Mouse (Mus musculus) cerebellum, adult 11 months (tissue): ENCODE results near the gene Lrrc4.

Experiments used
- DNase-seq: peaks from one replicate; pipeline ENCODE4 v3.0.0; 2022

Lrrc4 gene

DNA sequence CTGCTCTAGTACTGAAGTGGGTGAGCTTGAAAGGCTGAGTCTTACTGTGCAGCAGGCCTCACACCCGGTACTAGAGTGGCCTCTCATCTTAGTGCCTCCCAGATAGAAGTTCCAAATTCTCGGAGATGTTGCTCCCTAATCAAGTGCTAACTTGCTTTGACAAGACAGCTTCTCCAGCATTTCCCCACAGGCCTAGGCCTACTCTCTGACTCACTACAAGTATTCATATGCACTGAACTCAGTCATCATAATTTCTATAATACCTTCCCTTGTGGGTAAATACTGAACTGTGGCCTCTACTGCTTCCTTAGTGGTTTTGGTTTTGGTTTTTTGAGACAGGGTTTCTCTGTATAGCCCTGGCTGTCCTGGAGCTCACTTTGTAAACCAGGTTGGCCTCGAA, 8.2 kb downstream of the Lrrc4 start:
- DNase-seq = no peak

DNA sequence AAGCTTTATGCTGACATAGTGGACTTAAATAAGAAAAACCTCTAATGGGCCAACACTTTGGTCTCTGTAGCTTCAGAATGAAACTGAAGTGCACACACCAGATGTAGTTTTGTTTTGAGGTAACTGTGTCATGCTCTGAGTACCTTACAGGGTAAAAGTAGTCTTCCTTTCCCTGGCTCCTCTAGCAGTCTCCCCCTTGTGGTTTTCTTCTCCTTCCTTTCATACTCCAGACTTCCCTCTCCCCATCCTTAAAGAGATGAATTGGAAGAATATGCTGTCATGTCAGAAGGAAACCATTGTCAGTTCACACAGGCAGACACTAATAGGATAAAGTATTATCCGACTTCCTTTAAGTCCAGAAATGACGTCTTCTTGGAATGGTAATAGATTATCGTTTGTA, 9.3 kb downstream of the Lrrc4 start:
- no peak for DNase-seq

GRCm38 (mm10) chr6:28819509-28820358, 11.8 kb downstream of the Lrrc4 start:
- DNase-seq = no peak

DNA sequence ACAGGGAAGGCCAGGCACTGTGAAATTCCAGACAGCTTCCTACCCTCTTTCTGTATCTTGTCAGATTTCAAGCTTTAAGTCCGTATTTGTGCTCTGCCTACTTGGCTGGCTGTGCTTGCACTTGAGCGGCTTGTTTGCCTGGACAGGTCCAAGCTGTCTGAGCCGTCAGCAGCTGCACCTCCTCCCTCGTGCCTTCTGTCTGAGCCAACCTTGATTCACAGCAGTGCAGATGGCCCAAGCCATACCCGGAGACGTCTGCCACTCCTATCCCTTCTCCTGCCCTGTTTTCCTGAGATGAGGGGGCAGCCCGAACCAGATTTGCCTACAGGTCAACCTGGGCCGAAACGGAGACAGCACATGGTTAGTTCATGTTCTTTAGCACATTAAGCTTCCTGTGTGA, 14.5 kb downstream of the Lrrc4 start:
- DNase-seq = peak; percentile 72

GRCm38 (mm10) chr6:28814895-28815294, 16.7 kb downstream of the Lrrc4 start:
- no peak for DNase-seq

DNA sequence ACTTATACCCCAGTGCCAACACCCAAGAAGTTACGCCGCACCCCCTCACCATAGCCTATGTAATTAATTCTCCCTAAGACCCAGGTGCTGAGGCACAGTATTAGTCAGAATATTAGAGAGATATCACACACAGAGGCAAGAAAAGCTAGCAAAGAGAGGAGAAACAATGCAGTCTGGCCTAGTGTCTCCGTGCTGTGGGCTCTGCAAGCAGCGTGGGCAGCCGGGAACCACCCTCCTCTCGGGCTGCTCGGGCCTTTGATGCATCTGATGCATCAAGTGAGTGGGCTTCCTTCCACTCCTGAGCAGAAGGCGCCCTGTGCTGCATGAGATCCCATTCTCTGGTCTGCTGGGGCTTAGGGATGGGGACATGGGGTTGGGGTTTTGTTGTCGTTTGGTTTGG, 18.5 kb downstream of the Lrrc4 start:
- no peak for DNase-seq

DNA sequence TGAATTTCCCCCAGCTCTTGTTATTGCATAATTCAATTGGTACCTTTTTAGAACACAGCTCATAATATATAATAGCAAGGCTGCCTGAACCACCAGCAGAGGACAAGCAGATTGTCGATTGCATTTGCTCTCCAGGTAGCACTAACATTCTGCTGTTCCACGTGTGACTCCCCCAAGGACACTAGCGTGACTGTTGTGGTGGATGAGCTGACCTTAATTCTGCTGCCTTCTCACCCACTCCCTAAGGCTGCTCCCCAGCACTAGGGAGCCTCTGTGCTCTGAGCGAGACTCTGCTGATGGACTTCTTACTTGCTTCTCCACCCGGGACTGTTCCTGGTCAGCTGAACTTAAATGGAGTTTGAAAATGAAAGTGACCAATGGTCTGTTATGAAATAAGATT, 26.8 kb downstream of the Lrrc4 start:
- no peak for DNase-seq

DNA sequence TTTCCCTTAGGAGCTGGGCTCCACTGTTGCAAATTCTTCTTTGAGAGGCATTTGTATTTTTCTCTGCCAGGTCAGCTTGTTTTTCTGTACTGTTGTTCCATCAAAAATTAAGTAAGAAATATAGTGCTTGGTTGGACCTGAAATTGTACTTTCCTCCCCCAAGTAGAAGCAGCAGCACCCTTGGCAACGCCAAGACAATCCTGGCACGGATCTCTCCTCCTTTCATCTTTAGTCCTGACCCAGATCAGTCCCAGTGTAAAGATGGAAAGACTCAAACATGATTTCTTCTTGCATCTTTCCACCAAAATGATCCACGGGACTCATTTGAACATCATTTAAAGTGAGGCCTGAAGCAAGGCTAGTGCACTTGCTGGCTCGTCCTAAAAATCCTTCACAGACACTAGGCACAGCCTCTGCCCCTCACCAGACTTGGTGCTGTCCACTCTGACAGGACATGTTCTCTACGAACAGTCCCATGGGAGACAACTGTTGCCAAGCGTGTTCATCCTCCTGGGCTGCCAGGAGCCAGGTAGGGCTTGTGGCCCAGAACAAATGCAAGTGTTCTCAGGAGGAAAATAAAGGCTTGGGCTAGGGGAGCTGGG, 27.8 kb downstream of the Lrrc4 start:
- peak; percentile 67 for DNase-seq

GRCm38 (mm10) chr6:28800976-28801375, 30.6 kb downstream of the Lrrc4 start:
- peak; percentile 79 for DNase-seq

DNA sequence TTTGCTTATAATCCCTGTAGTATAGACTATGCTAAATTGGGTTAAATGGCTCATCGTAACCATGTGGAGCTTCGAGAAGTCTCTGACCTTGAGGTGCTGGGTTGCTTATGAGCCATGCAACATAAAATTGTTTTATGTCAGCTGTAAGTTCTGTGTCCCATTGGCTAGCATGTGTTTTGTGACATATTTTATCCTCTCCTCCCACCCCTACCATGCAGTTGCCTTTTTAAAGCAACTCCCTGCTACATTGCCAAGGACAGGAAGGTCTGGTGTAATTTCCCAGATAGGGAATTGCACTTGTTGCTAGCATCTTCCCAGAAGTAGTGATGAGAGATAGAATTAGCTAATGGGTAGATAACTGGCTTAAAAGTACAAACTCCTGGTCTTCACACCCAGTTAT, 31.7 kb downstream of the Lrrc4 start:
- DNase-seq = no peak

DNA sequence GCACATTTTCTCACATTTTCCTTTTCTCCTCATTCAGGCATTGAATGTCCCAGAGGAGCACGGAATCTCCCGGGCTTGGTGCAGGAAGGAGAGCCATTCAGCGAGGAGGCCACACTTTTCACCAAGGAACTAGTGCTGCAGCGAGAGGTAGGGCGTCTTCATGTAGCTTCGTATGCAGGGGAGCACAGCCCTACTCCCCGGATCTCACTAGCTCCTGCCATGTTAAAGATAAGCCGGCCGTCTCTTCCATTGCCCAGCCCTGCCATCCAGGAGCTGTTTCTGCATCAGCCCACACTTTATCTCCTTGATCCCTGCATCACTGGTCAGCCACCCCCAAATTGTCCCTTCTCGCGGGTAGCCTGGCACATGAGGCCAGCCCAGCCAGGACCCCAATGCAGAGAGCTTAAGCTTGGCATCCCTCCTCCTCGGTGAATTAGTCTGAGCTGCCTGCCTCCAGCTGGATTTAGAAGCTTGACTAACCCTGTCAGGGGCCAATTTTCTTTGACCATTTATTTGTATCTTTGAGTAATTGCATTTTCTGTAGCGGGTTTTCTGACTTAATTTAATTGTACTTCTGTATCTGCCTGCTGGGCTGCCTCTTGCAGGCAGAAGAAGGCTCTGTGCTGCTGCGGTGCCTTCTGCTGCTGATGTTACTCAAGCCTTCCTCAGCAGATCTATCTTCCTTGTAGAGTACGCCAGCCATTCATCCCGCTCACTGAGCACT, 35.6 kb downstream of the Lrrc4 start:
- no peak for DNase-seq

DNA sequence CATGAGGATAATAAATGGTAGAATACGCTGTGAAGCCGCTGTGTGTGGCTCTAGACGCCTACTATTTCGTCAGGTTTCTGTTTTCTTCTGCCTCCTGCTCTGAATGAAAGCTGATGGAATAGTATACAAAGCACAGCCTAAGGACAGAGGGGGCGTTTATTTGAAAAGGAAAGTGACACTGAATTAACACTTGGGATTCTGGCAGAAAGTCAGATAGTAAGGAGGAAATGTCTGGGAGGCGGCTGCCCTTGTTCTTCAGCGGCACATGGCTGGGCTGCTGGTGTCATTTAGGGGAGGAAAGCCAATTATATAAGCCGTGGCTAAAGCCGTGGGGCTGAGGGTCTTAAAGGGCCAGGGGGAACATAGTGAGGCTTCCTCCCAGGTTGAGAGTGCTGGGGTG, 36.2 kb downstream of the Lrrc4 start:
- DNase-seq = no peak

DNA sequence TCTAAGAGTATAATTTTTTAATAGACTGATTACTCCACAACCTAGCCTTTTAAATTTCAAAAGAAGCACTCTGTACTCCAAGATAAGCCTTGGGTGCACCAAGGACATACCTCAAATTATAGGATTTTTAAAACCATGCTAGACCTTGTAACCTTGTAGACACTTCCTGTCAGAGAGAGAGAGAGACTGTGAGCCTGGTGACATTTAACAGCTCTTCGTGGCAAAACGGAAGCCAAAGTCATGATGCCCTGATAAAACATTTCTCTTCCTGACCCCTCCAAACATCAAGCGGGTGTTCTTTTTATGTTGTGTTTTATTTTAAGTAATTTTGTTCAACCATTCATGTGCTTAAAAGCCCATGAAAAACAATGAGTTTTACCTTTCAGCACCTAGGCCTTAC, 39.7 kb downstream of the Lrrc4 start:
- DNase-seq = no peak

DNA sequence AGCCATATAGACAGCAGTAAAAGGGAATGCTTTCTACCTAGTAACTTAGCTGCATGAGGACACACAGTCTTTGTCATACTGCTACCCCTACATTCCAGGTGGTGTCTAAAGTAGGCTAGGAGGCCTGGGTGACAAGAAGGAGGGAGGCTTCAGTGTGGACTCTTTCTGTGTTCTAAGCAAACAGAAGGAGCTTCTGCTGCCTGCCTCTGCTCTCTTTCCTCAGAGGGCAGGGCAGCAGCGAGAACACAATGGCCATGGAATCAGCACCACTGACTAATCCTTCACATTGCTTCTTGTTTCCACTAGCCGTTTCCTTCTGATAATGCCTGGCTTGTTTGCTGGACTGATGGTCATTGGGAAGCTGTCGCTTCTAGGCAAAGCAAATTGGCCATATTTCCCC, 40.4 kb downstream of the Lrrc4 start:
- DNase-seq = no peak

GRCm38 (mm10) chr6:28789685-28790084, 41.9 kb downstream of the Lrrc4 start:
- no peak for DNase-seq

- no peak for DNase-seq
Measured at GRCm38 (mm10) chr6:28787133-28787532, 44.4 kb downstream of the Lrrc4 start.

- DNase-seq = no peak
Measured at GRCm38 (mm10) chr6:28785770-28786169, 45.8 kb downstream of the Lrrc4 start.

DNA sequence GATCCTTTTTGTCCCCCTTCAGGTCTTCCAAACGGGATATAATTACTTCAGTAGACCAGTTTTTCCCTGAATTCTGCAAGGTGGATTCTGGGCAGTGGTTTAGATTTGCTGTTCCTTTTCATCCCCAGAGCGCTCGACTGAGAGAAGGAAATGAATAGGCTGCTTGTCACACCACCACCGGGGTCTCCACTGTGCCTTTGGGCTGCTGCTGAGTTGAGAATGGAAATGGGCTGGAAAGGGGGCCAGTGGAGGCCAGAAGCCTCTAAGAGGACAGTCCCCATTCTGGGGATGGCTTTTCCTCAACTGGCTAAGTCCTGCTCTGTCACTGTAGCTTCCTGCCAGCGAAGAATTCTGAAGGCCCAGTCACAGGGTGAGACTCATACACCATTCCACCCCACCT, 47.6 kb downstream of the Lrrc4 start:
- no peak for DNase-seq

DNA sequence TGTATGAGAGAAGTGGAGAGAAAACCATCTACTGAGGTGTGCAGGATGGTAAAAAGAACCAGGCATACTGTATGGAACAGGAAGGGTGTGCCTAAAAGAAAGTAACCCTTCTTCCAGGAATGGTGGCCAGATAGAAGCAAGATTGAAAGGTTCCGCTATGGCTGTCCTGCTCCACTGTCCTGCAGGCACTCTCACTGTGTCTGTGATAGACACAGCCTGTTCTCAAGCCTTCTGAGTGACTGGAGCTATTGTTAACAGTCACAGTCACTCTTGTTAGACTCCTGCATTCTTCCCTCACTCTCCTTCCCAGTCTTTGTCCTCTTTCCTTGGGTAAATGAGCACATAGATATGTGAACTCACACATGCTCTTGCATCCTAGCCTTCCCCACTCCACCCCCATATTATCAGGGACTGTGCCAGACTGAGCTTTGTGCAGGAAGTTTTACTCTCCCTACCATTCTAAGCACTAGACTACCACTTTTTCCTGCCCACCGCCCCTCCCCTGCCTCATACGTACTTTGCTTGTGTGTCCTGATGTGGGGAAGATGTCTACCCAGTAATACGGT, 48.4 kb downstream of the Lrrc4 start:
- DNase-seq = no peak

- no peak for DNase-seq
Measured at GRCm38 (mm10) chr6:28781696-28782095, 49.9 kb downstream of the Lrrc4 start.

- DNase-seq = no peak
Measured at GRCm38 (mm10) chr6:28771331-28771730, 60.2 kb downstream of the Lrrc4 start.

DNA sequence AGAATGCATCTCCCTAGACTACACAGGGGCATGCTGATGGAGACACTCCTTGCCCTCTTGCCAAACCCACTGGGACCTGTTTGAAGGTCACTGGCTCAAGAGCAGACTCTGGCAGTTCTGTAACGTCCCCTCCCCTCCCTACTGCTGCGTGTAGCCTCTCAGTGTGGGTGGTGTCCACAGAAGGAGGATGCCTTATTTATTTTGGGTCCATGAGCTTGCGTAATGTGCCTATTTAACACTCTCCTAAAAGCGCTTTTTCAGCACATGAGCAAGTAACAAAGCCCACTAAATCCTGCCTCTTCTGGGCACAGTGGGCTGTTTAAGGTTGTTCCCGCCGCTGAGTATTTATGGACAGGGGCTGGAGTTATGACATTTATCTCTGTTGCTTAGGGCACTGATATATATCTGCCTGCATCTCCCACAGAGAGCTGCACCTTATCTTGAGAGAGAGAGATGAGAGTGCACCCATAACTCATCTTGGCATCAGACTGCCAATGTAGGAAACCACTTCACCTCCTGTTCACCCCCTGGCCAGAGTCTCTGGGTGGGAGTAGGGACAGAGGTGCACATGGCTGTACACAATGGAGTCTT, 63.6 kb downstream of the Lrrc4 start:
- no peak for DNase-seq

- no peak for DNase-seq
Measured at GRCm38 (mm10) chr6:28766622-28767021, 64.9 kb downstream of the Lrrc4 start.
